Mouse (Mus musculus): Measurements from ENCODE around the gene Tcf15.

DNA sequence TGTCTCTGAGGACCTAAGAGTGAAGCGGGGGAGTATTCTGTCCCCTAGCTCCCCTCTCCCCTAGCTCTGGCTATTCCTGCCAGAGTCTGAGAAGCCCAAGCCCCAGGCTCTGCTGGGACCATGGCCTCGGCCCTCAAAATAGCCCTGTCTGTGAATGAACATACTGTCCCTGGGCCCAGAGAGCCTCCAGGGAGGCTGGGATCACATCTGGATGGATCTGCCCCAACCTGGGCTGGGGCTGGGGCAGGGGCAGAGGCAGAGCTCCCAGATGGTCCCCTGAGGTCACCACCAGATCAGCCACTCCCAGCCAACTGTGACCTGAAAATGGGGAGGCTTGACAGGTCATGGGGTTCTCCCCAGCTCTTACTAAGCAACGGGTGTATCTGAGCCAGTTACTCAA, 3.7 kb downstream of the Tcf15 start:
- TF ChIP-seq CTCF (IDR thresholded peaks at IDR 0.05; ENCODE audit: low read depth, low read length): no peak
- TF ChIP-seq POLR2A (IDR thresholded peaks at IDR 0.05; ENCODE audit: borderline replicate concordance, low read depth, low read length): no peak

Measured in bone marrow macrophage, adult 2 months (primary cell).